Mouse (Mus musculus): Measurements from ENCODE around the gene Adap2.

- no peak for TF ChIP-seq CTCF (IDR thresholded peaks at IDR 0.05; ENCODE audit: borderline replicate concordance, control insufficient read depth, extremely low read depth, insufficient read depth, low read length, poor library complexity)
- TF ChIP-seq POLR2A (IDR thresholded peaks at IDR 0.05; ENCODE audit: control insufficient read depth, extremely low read depth, insufficient read depth, low read length, poor library complexity): no peak
Measured at GRCm38 (mm10) chr11:80168121-80168520, 14.2 kb downstream of the Adap2 start.

All from thymus, adult 2 months (tissue).